Mouse (Mus musculus): Measurements from ENCODE around the gene Ccr1.
A peak's percentile ranks its signal among the peaks of the same experiment; 100 is the strongest.

Gene Ccr1

DNA sequence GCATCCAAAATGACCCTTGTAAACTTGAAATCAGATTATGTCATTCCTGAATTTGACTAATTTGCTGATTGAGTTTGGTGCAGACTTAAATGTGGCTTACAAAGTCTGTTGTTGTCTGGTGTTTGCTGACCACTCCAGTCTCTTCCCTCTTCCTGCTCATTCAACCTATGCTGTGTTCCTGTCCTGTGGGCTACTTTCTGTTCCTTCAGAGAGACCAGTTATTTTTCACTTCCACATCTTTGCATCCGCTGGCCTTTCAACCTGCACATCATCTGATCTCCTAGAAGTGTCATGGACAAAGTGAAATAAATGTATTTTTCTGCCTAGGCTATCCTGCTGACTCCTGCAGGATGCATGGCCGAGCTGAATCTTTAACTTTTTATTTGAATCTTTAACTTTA is 14.9 kb downstream of the Ccr1 start:
- DNase-seq, result no peak

GRCm38 (mm10) chr9:123951176-123951575 is 17.3 kb downstream of the Ccr1 start:
- no peak for DNase-seq

GRCm38 (mm10) chr9:123949432-123949831 is 19.1 kb downstream of the Ccr1 start:
- no peak for DNase-seq

- no peak for DNase-seq
Measured at GRCm38 (mm10) chr9:123947815-123948214, 20.7 kb downstream of the Ccr1 start.

- no peak for DNase-seq
Measured at GRCm38 (mm10) chr9:123942025-123942424, 26.5 kb downstream of the Ccr1 start.

- DNase-seq, result no peak
Measured at GRCm38 (mm10) chr9:123941316-123941715, 27.2 kb downstream of the Ccr1 start.

- no peak for DNase-seq
Measured at GRCm38 (mm10) chr9:123940628-123941027, 27.9 kb downstream of the Ccr1 start.

DNA sequence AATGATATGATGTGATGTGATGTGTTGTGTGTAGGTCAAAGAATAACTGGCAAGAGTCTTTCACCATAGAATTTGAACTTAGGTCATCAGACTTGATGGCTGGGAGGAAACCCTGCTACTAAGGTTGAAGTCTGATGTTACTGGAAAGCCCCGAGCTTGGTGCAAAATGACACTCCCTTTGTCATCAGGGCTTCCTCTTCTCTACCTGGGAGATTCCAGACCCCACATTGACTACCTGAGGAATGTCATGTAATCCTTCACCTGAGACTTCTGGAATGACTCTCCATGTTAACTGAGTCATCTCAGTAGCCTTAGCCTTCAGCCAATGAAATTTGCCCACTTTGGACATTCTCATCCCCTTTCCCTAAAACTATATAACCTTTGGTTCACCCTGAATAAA is 28.3 kb downstream of the Ccr1 start:
- no peak for DNase-seq

- no peak for DNase-seq
Measured at GRCm38 (mm10) chr9:123937989-123938388, 30.5 kb downstream of the Ccr1 start.

- no peak for DNase-seq
Measured at GRCm38 (mm10) chr9:123936604-123937280, 31.8 kb downstream of the Ccr1 start.

- no peak for DNase-seq
Measured at GRCm38 (mm10) chr9:123935776-123936175, 32.7 kb downstream of the Ccr1 start.

DNA sequence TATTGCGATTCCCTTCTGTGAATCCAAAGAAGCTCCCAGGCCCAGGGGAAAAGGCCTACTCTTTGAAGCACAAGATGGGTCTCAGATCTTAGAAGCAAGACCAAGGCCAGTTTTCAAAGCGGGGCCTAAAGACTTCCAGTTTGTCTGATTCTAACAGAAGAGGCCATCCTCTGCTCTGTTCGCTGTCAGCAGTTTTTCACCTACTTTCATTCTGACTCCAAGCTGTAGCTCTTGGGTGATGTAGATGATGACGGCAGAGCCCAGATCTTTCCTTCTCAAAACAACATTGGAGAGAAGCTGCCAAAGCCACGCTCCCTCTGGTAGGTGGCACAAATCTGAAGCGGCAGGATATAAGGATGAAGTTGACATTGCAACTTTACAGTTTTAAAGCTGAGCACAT is 33.1 kb downstream of the Ccr1 start:
- no peak for DNase-seq

DNA sequence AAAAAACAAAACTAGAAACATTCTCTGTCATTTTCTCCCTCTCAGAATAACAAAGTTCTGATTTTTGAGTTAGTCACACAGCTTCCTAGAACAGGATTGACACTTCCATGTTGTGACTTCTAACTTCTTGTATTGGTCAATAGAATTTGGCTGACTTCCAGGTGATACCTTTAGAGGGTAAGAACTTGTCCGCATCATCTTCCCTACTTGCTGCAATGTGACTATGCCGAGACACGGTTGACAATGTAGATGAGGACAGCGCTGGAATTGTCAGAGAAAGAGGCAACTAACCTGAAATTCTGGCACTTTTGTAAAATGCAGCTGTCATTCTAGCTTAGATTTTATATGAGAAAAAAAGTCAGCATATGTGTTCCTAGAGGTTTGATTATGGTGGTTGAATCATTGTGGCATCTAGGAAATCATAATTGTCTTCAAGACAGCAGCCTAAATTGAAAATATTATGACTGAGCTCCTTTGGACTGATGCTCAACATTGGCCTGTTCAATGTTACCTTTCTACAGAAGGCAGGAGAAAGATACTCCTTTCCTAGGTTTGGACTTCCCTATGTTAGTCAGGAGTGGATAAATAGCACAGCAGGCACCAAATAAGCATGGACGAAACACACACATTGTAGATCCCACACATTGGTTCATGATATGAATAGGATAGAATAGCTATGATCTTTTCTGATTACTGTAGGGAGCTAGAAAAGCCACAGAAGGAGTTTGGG is 34.6 kb downstream of the Ccr1 start:
- no peak for DNase-seq

DNA sequence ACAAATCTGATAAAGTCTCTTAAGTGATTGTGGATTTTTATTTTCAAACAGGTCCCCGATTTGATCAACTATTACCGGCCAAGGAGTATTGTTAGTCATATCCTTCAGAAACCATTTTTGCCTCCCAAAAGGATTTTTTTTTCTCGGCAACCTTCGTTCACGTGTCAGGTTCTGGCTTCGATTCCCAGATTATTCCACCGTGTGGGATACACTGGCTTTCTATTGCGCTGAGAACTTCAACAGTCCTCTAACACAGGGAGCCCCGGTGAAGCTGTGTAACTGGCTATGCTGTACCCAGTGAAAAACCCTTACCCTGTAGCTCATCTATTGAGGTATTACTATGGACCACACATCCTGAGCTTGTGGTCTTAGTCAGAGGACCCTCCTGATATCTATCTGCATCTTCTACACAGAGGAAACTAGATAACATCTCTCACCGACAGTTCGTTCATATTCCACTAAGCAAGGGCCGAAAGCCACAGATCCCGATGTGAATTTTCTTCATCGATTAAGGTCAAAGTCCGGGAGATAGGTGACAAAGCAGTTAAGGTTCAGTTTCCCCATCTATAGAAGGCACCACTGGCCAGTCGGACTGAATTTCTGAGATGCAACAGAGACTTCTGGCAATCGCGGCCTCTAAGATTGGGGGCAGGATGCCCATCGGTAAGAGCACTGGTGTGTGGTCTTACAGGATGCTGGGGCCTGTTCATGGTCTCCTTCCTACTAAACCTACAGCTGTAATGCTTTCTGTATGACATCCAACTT is 35.4 kb downstream of the Ccr1 start:
- DNase-seq, result no peak

GRCm38 (mm10) chr9:123931761-123932700 is 36.5 kb downstream of the Ccr1 start:
- DNase-seq, result no peak

DNA sequence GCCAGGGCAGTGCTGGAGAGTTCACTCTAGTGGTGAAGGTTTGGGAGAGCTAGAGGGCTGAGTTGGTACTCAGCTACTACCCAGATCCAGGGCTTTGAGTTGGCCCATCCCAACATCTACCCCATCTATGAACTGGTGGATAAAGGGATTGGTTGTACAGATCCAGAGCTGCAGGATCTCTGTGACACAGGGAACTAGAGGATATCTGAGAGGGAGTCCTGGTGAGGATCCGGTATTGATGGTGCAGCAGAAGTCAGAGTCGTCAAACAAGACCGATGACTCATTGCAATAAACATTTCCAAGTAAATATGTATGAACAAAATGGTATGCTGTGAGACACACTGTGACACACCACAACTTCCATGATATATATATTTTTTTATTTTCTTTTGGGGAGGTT is 37.6 kb downstream of the Ccr1 start:
- DNase-seq, result no peak

- no peak for DNase-seq
Measured at GRCm38 (mm10) chr9:123930476-123930875, 38.0 kb downstream of the Ccr1 start.

DNA sequence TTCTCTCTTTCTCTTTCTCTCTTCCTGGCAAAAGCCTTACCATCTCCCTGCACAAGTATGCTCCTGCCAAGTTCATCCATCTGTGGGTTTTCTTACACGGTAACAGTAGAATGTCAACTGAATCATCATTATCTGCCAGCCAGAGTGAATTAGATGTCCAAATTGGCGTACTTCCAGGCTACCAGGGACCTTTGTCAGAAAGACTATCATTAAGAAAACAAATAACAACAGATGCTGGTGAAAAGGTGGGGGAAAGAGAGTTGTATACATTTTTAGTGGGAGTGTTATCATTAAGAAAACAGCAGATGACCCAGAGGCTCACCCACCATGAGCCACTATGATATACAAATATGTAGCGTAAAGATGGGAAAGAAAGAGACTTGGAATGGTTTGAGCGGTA is 38.6 kb downstream of the Ccr1 start:
- no peak for DNase-seq

DNA sequence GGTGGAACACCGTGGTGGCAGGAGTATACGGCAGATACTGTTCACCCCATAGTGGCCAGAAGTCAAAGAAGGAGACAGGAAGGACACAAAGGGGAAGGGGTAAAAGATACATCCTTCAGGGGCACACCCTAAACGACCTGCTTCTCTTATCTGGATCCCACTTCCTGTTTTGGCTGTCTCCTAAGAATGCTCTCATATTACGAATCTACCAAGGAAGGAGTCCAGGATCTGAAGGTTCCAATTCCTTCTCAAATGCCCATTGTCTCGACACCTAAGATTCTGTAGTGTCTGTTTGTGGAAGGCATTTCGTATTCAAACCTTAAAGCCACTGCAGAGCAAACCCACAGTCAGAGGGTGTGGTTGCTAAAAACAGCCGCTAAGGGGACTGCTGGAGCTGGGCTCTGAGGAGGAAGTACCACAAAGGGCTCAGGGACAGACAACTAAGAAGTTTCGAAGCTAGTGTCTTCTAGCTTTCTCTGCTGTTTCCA is 39.7 kb downstream of the Ccr1 start:
- peak; percentile 34 for DNase-seq

DNA sequence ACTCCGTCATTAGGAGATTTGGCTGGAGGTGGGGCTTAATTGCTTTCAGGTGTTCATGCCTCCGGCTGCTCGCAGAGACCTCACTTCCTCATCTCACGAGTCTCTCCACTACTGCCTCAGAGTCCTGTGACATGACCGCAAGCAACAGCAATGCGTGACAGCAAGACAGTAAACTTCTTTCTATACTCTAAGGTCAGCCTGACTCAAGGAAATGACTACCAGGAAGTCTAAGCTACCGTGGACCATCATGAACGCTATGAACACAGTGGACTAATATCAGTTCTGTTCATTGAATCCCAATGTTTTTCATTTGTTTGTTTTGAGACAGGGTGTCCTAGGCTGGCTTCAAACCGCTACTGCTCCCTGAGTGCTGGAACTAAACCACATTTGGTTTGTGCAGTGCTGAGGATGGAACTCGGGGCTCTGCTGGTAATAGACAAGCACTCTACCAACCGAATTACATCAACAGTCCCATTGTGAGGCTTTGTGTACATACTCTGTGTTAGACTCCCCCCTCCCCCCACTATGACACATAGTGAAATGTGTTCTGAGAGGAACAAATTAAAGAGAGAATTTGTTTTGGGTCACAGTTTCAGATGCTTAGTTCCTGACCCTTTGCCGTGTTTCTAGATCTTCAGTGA is 40.3 kb downstream of the Ccr1 start:
- DNase-seq, result no peak

DNA sequence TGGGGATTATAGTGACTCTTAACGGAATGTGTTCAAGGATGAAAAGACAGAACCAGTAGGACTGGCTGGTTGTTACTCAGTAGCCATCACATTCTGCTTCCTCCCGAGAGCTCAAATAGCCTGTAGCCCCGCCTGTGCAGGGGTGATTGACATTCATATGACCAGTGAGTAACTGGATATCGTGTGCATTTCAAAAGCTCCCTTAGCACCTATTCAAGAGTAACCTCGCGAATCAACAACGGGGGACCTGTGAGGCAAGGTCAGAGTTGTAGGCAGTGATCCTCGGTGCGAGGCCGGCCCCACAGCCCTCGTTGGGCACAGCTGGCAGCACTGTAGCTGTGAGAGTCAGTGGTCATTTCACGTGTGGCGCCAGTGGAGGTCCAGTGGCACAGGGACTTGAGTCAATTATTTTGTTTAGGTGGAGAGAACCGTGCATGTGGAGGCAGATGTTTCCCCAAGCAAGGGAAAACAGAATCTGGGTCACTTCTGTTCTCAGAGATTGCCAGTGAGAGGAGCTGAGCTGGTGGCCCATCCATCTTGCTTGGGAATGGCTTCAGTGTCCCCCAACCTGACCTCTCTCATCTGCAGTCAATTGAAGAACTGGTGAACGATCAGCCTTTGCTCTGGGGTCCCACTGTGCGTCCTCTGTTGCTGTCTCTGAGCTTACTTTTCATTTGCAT is 41.1 kb downstream of the Ccr1 start:
- no peak for DNase-seq

Data from lung, postnatal 14 days (tissue).